Mouse (Mus musculus) heart, adult 2 months (tissue): ENCODE results near the gene Rassf2.

Source experiments
- EP300 ChIP-seq: fragments of 200-500 bp; IDR thresholded peaks from 2 replicates; pipeline ENCODE4 v1.6.1; 2011; ENCODE audit warnings: low read depth, low read length, control low read depth; ENCODE audit not compliant: insufficient read depth
- POLR2A ChIP-seq: fragments of 200-500 bp; IDR thresholded peaks from 2 replicates; pipeline ENCODE4 v1.6.1; 2011; ENCODE audit warnings: mild to moderate bottlenecking, low read depth, low read length, control low read depth; ENCODE audit not compliant: insufficient read depth

- TF ChIP-seq EP300 = no peak
- no peak for TF ChIP-seq POLR2A
These were observed 76.3 kb downstream of the Rassf2 start for GRCm38 (mm10) chr2:131953711-131954110.
